Mouse (Mus musculus) cerebellum, adult 11 months (tissue): Measurements from ENCODE around the gene Shc2.

Source experiments
- DNase-seq: peaks from one replicate; pipeline ENCODE4 v3.0.0; 2022

Shc2 gene

GRCm38 (mm10) chr10:79612192-79613135, 25.3 kb downstream of the Shc2 start:
- DNase-seq: no peak

GRCm38 (mm10) chr10:79611296-79611695, 26.4 kb downstream of the Shc2 start:
- no peak for DNase-seq

GRCm38 (mm10) chr10:79609276-79609675, 28.4 kb downstream of the Shc2 start:
- no peak for DNase-seq

GRCm38 (mm10) chr10:79607892-79608291, 29.8 kb downstream of the Shc2 start:
- no peak for DNase-seq

GRCm38 (mm10) chr10:79606537-79606936, 31.2 kb downstream of the Shc2 start:
- DNase-seq: no peak

- DNase-seq: no peak
Observed at GRCm38 (mm10) chr10:79597936-79598230, 39.8 kb downstream of the Shc2 start.

GRCm38 (mm10) chr10:79597051-79597935, 40.4 kb downstream of the Shc2 start:
- DNase-seq: no peak

GRCm38 (mm10) chr10:79595590-79595929, 42.2 kb downstream of the Shc2 start:
- no peak for DNase-seq

- DNase-seq: peak; percentile 55
Observed at GRCm38 (mm10) chr10:79594872-79595589, 42.7 kb downstream of the Shc2 start.

- DNase-seq: no peak
Observed at GRCm38 (mm10) chr10:79594111-79594510, 43.6 kb downstream of the Shc2 start.

- DNase-seq: no peak
Observed at GRCm38 (mm10) chr10:79590702-79591101, 47.0 kb downstream of the Shc2 start.

- no peak for DNase-seq
Observed at GRCm38 (mm10) chr10:79587752-79588126, 50.0 kb downstream of the Shc2 start.

GRCm38 (mm10) chr10:79587061-79587751, 50.5 kb downstream of the Shc2 start, which contains the start of gene Theg:
Gene Theg (minus strand): TSS chr10:79587331.
- no peak for DNase-seq

- no peak for DNase-seq
Observed at GRCm38 (mm10) chr10:79586243-79586642, 51.5 kb downstream of the Shc2 start.

- no peak for DNase-seq
Observed at GRCm38 (mm10) chr10:79585723-79586122, 52.0 kb downstream of the Shc2 start.

GRCm38 (mm10) chr10:79585136-79585535, 52.6 kb downstream of the Shc2 start:
- no peak for DNase-seq

GRCm38 (mm10) chr10:79584426-79584825, 53.3 kb downstream of the Shc2 start:
- DNase-seq: no peak

- no peak for DNase-seq
Observed at GRCm38 (mm10) chr10:79584021-79584420, 53.7 kb downstream of the Shc2 start.

- no peak for DNase-seq
Observed at GRCm38 (mm10) chr10:79581501-79581900, 56.2 kb downstream of the Shc2 start.

- DNase-seq: no peak
Observed at GRCm38 (mm10) chr10:79580811-79581210, 56.9 kb downstream of the Shc2 start.

GRCm38 (mm10) chr10:79580356-79580755, 57.4 kb downstream of the Shc2 start:
- no peak for DNase-seq

- DNase-seq: no peak
Observed at GRCm38 (mm10) chr10:79579781-79580180, 57.9 kb downstream of the Shc2 start.

GRCm38 (mm10) chr10:79578891-79579290, 58.8 kb downstream of the Shc2 start:
- DNase-seq: no peak
